Mouse (Mus musculus): ENCODE data around the gene Gm21974. TPM values are rescaled to one million over a fixed set of nuclear protein-coding genes. Genes with fewer than 3 reads are reported as not detected.
A peak's percentile ranks its signal among the peaks of the same experiment; 100 is the strongest.
"Not testable (repeated sequence)": the region's sequence is repeated elsewhere in the genome, so short reads cannot be mapped to it uniquely, and the experiment has no call there.

Gm21974 gene
- polyA plus RNA-seq (2012) = not detected in 2 replicates

DNA sequence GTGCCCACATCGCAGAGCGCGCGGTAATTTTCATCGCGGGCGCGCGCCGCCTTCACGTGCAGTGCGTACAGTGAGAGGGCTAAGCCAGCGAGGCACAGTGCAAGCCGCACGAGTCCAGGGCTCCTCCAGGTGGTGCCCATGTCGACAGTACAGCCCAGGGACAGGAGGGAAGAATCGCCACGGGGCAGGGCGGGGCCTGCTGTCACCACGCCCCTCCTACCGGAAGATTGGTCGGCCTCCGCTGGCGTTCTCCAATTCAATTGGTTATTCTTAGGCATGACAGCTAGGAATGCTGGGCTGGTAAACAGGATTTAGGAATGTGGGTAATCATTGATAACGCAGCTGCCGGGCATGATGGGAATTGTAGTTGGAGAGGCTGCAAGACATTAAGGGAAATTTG, at the start of gene Gm21974, which contains the start of gene Vkorc1:
Gene Gm21974, minus strand, starts transcription at position 13 of the 400 bp plus-strand sequence.
Gene Vkorc1, minus strand, starts transcription at position 176 of the 400 bp plus-strand sequence.
- Histone ChIP-seq H3K9me3 (ENCODE audit: control insufficient read depth, low read length) (no peaks in the 10 kb centered on the region), H3K4me1 (ENCODE audit: control insufficient read depth) (peaks cover 62% of the 10 kb centered on the region), H3K27me3 (ENCODE audit: control insufficient read depth) (no peaks in the 10 kb centered on the region), H3K4me3 (replicated peaks) (peak within 1 kb of the TSS; percentile 67), H3K36me3 (ENCODE audit: control insufficient read depth) (peaks cover 25% of the 10 kb centered on the region)
- 0 out of 2 replicates have a peak, but pooled peaks have one; percentile 14 for TF ChIP-seq GATA1 (IDR thresholded peaks at IDR 0.05; ENCODE audit: low read length)
- TF ChIP-seq TAL1 (IDR thresholded peaks at IDR 0.05; ENCODE audit: low read length) = no peak

DNA sequence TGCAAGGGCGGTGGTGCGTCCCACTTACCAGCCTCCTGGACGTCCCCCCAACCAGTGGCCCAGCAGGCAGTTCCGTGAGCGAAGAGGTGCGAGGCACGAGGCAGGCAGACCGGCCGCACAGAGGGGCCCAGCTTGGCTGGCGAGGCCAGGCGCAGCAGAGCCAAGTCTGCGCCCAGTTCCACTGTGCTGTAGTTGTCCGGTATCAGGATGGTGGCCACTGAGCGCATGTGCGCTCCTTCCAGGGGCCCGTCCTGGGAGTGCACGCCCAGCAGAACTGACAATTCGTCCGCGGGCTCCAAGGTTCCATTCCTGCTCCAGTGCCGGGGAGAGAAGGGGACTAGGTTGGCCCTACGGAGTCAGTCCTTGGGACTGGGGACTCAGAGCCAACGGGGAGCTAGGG, 49.4 kb upstream of the Gm21974 start:
- H3K4me1 ChIP-seq (ENCODE audit: control insufficient read depth) = no peaks in the 10 kb centered on the region
- TF ChIP-seq GATA1 (IDR thresholded peaks at IDR 0.05; ENCODE audit: low read length) (no peak), TAL1 (IDR thresholded peaks at IDR 0.05; ENCODE audit: low read length) (no peak)
- H3K4me3 ChIP-seq (replicated peaks) = no peak overlapping the region
- no peaks in the 10 kb centered on the region for H3K9me3 ChIP-seq (ENCODE audit: control insufficient read depth, low read length)
- peaks cover 35% of the 10 kb centered on the region for H3K27me3 ChIP-seq (ENCODE audit: control insufficient read depth)
- H3K36me3 ChIP-seq (ENCODE audit: control insufficient read depth) = no peaks in the 10 kb centered on the region

DNA sequence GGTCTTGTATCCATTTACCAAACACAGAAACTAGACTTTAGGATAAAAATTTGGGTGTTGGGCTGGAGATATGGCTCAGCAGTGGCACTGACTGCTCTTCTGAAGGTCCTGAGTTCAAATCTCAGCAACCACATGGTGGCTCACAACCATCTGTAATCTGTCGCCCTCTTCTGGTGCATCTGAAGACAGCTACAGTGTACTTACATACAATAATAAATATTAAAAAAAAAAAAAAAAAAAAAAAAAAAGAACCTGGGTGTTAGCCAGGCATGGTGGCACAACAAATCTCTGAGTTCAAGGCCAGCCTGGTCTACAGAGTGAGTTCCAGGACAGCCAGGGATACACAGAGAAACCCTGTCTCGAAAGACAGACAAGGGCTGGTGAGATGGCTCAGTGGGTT, 46.8 kb upstream of the Gm21974 start:
- H3K4me1 ChIP-seq (ENCODE audit: control insufficient read depth); H3K9me3 ChIP-seq (ENCODE audit: control insufficient read depth, low read length); H3K4me3 ChIP-seq (replicated peaks); H3K36me3 ChIP-seq (ENCODE audit: control insufficient read depth): not testable (repeated sequence)
- peaks cover 35% of the 10 kb centered on the region for H3K27me3 ChIP-seq (ENCODE audit: control insufficient read depth)

DNA sequence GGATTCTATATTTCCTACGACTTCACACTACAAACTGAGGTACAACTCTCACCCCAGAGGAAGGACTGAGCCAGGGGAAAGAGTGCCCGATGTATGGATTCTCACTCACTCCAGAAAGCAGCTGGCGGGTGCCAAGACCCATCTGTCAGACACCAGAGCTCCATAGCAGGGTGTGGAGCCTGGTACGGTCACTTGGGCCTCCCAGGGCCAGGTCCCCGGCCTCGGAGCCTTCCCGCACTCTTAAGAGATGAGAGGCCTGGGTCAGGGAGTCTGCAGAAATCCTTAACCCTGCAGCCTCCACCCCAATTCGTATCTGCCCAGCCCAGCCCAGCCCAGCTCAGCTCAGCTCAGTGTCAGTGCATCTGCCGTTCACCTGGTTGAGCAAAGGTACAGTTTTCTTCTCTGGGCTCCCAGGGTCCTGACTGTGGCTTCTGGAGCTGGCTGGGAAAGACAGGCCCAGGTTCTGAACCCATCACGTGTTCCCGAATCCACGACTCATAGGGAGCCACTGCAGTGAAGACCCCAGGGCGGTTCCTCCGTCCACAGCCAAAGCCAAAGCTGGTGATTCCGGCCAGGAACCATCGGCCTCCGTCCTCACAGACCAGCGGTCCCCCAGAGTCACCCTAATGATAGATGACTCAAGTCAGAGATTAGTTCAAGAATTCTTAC, 41.1 kb upstream of the Gm21974 start:
- peak overlapping the region; percentile 80 for H3K4me3 ChIP-seq (replicated peaks)
- H3K36me3 ChIP-seq (ENCODE audit: control insufficient read depth) = no peaks in the 10 kb centered on the region
- no peak for TF ChIP-seq GATA1 (IDR thresholded peaks at IDR 0.05; ENCODE audit: low read length)
- no peak for TF ChIP-seq TAL1 (IDR thresholded peaks at IDR 0.05; ENCODE audit: low read length)
- no peaks in the 10 kb centered on the region for H3K9me3 ChIP-seq (ENCODE audit: control insufficient read depth, low read length)
- H3K27me3 ChIP-seq (ENCODE audit: control insufficient read depth) = no peaks in the 10 kb centered on the region
- peaks cover 27% of the 10 kb centered on the region for H3K4me1 ChIP-seq (ENCODE audit: control insufficient read depth)

DNA sequence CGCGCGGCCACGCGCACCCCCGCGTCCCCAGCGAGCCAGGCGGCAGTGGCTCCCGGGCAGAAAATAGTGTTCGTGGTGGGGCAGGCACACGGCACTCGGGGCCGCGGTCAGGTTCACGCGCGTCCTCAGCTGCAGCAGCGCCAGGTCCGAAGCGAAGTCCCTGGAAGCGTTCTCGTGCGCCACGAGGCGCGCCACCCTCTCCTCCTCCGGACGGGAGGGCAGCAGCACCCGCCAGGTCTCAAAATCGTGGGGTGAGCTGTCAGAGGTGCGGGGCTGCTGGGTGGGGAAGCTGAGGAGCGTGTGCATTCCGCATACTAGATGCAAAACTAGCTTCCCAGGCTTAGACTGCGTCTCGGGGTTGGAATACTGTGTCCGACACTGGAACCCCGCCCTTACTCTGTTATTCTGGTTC, 40.5 kb upstream of the Gm21974 start:
- H3K9me3 ChIP-seq (ENCODE audit: control insufficient read depth, low read length) = no peaks in the 10 kb centered on the region
- no peak for TF ChIP-seq TAL1 (IDR thresholded peaks at IDR 0.05; ENCODE audit: low read length)
- TF ChIP-seq GATA1 (IDR thresholded peaks at IDR 0.05; ENCODE audit: low read length) = no peak
- H3K4me3 ChIP-seq (replicated peaks) = peak overlapping the region; percentile 80
- H3K27me3 ChIP-seq (ENCODE audit: control insufficient read depth) = no peaks in the 10 kb centered on the region
- H3K36me3 ChIP-seq (ENCODE audit: control insufficient read depth) = no peaks in the 10 kb centered on the region
- peaks cover 29% of the 10 kb centered on the region for H3K4me1 ChIP-seq (ENCODE audit: control insufficient read depth)

DNA sequence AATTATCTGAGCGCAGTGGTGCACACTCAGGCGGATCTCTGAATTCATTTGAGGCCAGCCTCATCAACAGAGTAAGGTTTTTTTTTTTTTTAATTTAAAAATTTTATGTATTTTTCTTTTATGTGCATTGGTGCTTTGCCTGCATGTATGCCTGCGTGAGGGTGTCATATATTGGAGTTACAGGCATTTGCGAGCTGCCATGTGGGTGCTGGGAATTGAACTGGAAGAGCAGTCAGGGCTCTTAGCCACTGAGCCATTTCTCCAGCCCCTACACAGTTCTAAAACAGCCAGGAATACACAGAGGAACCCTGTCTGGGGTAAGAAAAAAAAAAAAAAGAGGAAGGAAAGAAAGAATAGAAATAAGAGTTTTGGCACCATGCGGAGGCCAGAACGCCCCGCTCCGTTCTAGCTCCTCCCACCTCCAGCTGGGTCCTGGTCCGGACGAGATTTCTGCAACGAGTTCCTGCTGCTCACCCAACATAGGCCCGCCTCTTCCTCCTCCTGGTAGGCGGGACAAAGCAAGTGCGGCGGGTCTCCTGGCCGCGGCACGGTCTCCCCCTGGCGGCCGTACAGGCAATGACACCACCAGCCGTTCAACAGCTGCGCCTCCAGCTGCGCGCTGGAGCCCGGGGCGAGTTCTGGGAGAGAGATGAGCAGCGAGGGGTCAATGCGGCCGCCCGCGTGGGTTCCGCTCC, 39.9 kb upstream of the Gm21974 start:
- no peaks in the 10 kb centered on the region for H3K36me3 ChIP-seq (ENCODE audit: control insufficient read depth)
- H3K4me1 ChIP-seq (ENCODE audit: control insufficient read depth) = peaks cover 31% of the 10 kb centered on the region
- H3K27me3 ChIP-seq (ENCODE audit: control insufficient read depth) = no peaks in the 10 kb centered on the region
- H3K9me3 ChIP-seq (ENCODE audit: control insufficient read depth, low read length) = no peaks in the 10 kb centered on the region
- TF ChIP-seq GATA1 (IDR thresholded peaks at IDR 0.05; ENCODE audit: low read length) = no peak
- no peak for TF ChIP-seq TAL1 (IDR thresholded peaks at IDR 0.05; ENCODE audit: low read length)
- peak overlapping the region; percentile 80 for H3K4me3 ChIP-seq (replicated peaks)

DNA sequence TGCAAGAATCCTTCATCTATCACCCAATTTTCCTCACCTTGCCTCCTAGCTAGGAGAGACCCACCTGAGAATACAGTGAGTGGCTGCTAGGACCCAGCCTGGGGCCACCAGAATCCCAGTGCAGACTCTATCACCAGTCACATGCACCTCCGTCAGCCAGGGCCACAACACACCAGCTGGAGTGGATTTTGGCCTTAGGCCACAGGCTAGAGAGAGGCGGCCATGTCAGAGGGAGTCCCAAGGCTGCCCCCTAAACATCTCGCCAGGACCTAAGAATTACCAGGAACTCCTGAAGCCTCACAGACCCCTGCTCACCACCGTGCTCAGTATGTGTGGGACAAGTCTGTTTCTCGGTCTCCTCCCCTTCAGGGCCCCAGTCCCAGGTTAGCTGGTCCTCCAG, 38.8 kb upstream of the Gm21974 start:
- no peak for TF ChIP-seq GATA1 (IDR thresholded peaks at IDR 0.05; ENCODE audit: low read length)
- no peak for TF ChIP-seq TAL1 (IDR thresholded peaks at IDR 0.05; ENCODE audit: low read length)
- Histone ChIP-seq H3K9me3 (ENCODE audit: control insufficient read depth, low read length) (no peaks in the 10 kb centered on the region), H3K36me3 (ENCODE audit: control insufficient read depth) (no peaks in the 10 kb centered on the region), H3K27me3 (ENCODE audit: control insufficient read depth) (peaks cover 7% of the 10 kb centered on the region), H3K4me1 (ENCODE audit: control insufficient read depth) (peaks cover 42% of the 10 kb centered on the region), H3K4me3 (replicated peaks) (no peak overlapping the region)

DNA sequence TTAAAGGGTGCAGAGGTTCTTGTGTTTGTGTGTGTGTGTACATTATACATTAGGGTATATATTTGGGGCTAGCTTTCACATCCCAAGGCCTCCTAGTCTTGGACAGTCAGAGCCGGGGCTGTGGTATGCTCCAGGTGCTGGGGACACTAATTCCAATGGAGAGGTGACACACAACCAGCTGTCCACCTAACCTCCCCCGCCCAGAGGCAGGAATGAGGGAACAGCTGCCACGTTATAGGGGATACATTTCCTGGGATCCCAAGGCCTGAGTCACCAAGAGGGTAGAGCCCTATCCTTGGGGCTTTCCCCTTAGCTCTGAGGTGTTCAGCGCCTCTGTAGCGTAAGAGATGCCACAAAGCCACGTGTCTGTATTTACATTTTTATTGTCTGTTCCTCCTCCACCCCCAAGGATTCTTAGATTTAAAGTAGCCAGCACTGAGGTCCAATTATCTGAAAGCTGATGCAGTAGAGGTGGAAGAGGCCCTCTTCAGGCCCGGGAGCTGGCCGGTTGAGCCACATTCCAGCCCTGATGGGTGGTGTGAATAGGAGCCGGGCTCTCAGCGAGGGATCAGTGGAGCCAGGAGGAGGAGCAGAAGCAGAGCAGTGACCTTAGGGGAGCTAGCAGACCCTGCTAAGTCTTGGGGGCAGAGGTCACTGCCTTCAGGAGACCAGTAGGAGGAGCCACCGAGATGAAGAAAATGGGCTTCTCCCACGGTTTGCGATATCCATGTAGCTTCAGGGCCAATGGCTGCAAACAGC, 37.2 kb upstream of the Gm21974 start:
- TF ChIP-seq TAL1 (IDR thresholded peaks at IDR 0.05; ENCODE audit: low read length) = no peak
- TF ChIP-seq GATA1 (IDR thresholded peaks at IDR 0.05; ENCODE audit: low read length) = no peak
- H3K27me3 ChIP-seq (ENCODE audit: control insufficient read depth) = peaks cover 7% of the 10 kb centered on the region
- H3K9me3 ChIP-seq (ENCODE audit: control insufficient read depth, low read length) = no peaks in the 10 kb centered on the region
- no peak overlapping the region for H3K4me3 ChIP-seq (replicated peaks)
- peaks cover 46% of the 10 kb centered on the region for H3K4me1 ChIP-seq (ENCODE audit: control insufficient read depth)
- H3K36me3 ChIP-seq (ENCODE audit: control insufficient read depth) = peaks cover 4% of the 10 kb centered on the region; the same call in 1 of the 2 replicates

All from erythroblast, embryonic 14.5 days (primary cell).